Mouse (Mus musculus) olfactory bulb, adult 2 months (tissue): ENCODE results near the gene Pdzd2.

Experiments used
- CTCF ChIP-seq: fragments of 200-500 bp; IDR thresholded peaks from 2 replicates; pipeline ENCODE4 v1.5.1; 2012; ENCODE audit warnings: low read depth, mild to moderate bottlenecking, low read length, moderate library complexity; ENCODE audit not compliant: insufficient read depth
- POLR2A ChIP-seq: fragments of 200-500 bp; IDR thresholded peaks from 2 replicates; pipeline ENCODE4 v1.6.1; 2012; ENCODE audit warnings: mild to moderate bottlenecking, low read depth, low read length, moderate library complexity; ENCODE audit not compliant: insufficient read depth

DNA sequence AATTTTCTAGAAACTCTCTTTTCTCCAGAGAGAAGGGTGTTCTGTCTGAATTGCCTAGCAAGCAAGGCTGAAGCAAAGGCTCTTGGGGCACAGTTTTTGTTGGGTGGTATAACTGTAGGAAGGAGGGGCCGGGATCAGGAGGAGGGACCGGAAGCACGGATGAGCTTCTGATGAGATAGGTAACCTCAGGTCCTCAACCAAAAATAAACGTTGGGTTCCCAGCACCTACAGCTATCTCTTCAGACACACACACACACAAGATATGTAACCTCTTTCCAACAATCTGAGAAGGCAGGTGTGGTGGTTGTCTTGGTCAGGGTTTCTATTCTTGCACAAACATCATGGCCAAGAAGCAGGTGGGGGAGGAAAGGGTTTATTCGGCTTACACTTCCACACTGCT, 422.4 kb downstream of the Pdzd2 start:
- TF ChIP-seq CTCF (no peak), POLR2A (no peak)
